17 mouse cellular contexts compared by ENCODE assay signal in the genomic region with DNA sequence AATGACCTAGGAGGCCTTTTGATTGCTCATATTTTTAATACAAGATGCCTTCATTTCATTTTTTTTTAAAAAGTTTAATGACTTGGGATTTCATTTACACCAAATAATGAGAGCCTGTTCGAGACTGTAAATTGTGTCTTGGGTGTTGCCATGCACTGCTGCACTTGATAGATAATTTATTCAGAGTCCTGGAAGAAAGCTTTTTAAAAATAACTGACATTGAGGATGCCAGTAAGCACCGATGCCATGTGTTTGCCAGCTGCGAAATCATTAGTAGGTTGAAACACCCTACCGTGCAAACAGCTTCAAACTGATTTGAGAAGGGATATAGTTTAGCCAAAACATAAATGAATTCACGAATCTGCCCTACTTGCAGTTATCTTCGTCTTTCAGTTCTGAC.
"Had no signal": no experiment of that assay in that cellular context is flagged by ENCODE, and none has a peak within 500 bp of the region (broad histone marks: within the 10 kb centered on the region; RNA-seq: fewer than 3 reads in every experiment).

No protein-coding gene starts in this region.

- H3K4me3 ChIP-seq: limb, embryonic 12.5 days; liver, embryonic 13.5 days; lung, embryonic 15.5 days; megakaryocyte, embryonic 14.5 days; neural tube, embryonic 12.5 days had no signal

- H3K4me1 ChIP-seq: limb, embryonic 12.5 days; liver, embryonic 13.5 days; lung, embryonic 15.5 days; megakaryocyte, embryonic 14.5 days; neural tube, embryonic 12.5 days had no signal

- H3K27me3 ChIP-seq: limb, embryonic 12.5 days; liver, embryonic 13.5 days; lung, embryonic 15.5 days; megakaryocyte, embryonic 14.5 days; neural tube, embryonic 12.5 days had no signal

- H3K36me3 ChIP-seq: limb, embryonic 12.5 days; liver, embryonic 13.5 days; lung, embryonic 15.5 days; neural tube, embryonic 12.5 days had no signal

- H3K9me3 ChIP-seq: limb, embryonic 12.5 days; liver, embryonic 13.5 days; lung, embryonic 15.5 days; megakaryocyte, embryonic 14.5 days; neural tube, embryonic 12.5 days had no signal

- H3K9ac ChIP-seq: limb, embryonic 12.5 days; liver, embryonic 13.5 days; liver, postnatal 0 days; lung, embryonic 15.5 days; neural tube, embryonic 12.5 days had no signal

- H3K27ac ChIP-seq: kidney, postnatal 0 days; limb, embryonic 12.5 days; liver, embryonic 13.5 days; lung, embryonic 15.5 days; macrophage; neural tube, embryonic 12.5 days had no signal

- H3K4me2 ChIP-seq: limb, embryonic 12.5 days; liver, embryonic 13.5 days; lung, embryonic 15.5 days; midbrain, embryonic 11.5 days; neural tube, embryonic 12.5 days had no signal

- ATAC-seq: liver, postnatal 0 days had no signal

- DNase-seq: kidney, adult 9 months; kidney, postnatal 36 days; layer of hippocampus, adult 9-11 months; layer of hippocampus, postnatal 36 days; liver; liver, embryonic 13.5 days; liver, postnatal 0 days; lung, postnatal 14 days; right cerebral cortex, postnatal 25 days; thymus, postnatal 36 days had no signal
